Mouse (Mus musculus) stomach, postnatal 0 days (tissue): ENCODE data around the gene Cyp2d10.

Experiments used
- CTCF ChIP-seq: IDR thresholded peaks from 2 replicates; pipeline ENCODE4 v1.5.1; 2016; ENCODE audit warnings: antibody characterized with exemption, low read depth, mild to moderate bottlenecking, moderate library complexity
- EP300 ChIP-seq: optimal IDR thresholded peaks from 2 replicates; pipeline ENCODE3; 2016; ENCODE audit warnings: antibody characterized with exemption

DNA sequence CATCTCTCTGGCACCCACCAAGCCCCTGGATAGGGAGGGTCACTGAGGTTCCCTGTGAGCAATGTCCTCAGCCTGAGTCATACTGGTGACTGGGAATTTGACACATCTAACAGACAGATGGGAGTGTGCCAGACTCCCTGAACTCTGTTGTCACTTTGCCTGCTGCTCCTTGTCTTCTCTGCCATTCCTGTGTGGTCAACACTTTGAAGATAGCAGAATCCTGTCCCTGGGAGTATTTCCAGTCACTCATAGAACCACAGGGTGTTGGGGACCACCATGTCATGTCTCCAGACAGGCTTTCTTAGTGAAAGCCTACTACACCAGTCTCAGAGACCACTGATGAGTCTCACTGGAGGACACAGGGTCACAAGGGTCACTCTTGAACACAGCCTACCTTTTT is 4.9 kb downstream of the Cyp2d10 start:
- TF ChIP-seq EP300 (no peak), CTCF (no peak)
